Mouse (Mus musculus) MEL (cell line): ENCODE data around the gene Itgb3. TPM values are rescaled to one million over a fixed set of nuclear protein-coding genes. Genes with fewer than 3 reads are reported as not detected.

Source experiments
- DNase-seq: peaks from one replicate; pipeline ENCODE4 v3.0.0; 2011; ENCODE audit warnings: low read depth, low spot score
- H3K27ac ChIP-seq: 2 replicates; pipeline ENCODE4 v1.5.1; 2012; ENCODE audit warnings: low read depth, mild to moderate bottlenecking, control low read depth, low read length, moderate library complexity; ENCODE audit not compliant: control insufficient read depth
- H3K27me3 ChIP-seq, 2 experiments: fragments of 150-350 bp in 1 of 2; sonication (generic) in 1 of 2; 2 replicates each; pipeline ENCODE4 v1.6.1; 2012; ENCODE audit warnings: low read length in 2 of 2, mild to moderate bottlenecking in 2 of 2, improper control_type of control experiment in 1 of 2, moderate library complexity in 1 of 2; ENCODE audit not compliant: insufficient read depth in 2 of 2, control insufficient read depth in 1 of 2
- H3K36me3 ChIP-seq, 2 experiments: 2 replicates each; pipeline ENCODE4 v1.6.1; 2012 to 2014; ENCODE audit warnings: low read length in 2 of 2, improper control_type of control experiment in 1 of 2, inconsistent platforms in 1 of 2, mild to moderate bottlenecking in 1 of 2; ENCODE audit not compliant: insufficient read depth in 2 of 2, control insufficient read depth in 1 of 2
- H3K4me1 ChIP-seq, 2 experiments: fragments of 150-350 bp in 1 of 2; sonication (generic) in 1 of 2; 2 replicates each; pipeline ENCODE4 v1.6.1; 2012; ENCODE audit warnings: low read length in 2 of 2, improper control_type of control experiment in 1 of 2, mild to moderate bottlenecking in 1 of 2; ENCODE audit not compliant: insufficient read depth in 2 of 2, control insufficient read depth in 1 of 2
- H3K4me3 ChIP-seq, 2 experiments: fragments of 150-350 bp in 1 of 2; sonication (generic) in 1 of 2; 2 replicates each; pipeline ENCODE4 v1.5.1; 2012; ENCODE audit warnings: low read depth in 2 of 2, low read length in 2 of 2, mild to moderate bottlenecking in 2 of 2, moderate library complexity in 2 of 2, control low read depth in 1 of 2, improper control_type of control experiment in 1 of 2; ENCODE audit not compliant: control insufficient read depth in 1 of 2, insufficient read depth in 1 of 2
- H3K79me2 ChIP-seq: 2 replicates; pipeline ENCODE4 v1.6.1; 2012; ENCODE audit warnings: mild to moderate bottlenecking, low read length, moderate library complexity; ENCODE audit not compliant: control insufficient read depth, poor library complexity, insufficient read depth
- H3K9ac ChIP-seq: 2 replicates; pipeline ENCODE4 v1.6.1; 2012; ENCODE audit warnings: low read depth, mild to moderate bottlenecking, control low read depth, low read length, moderate library complexity; ENCODE audit not compliant: control insufficient read depth, poor library complexity, severe bottlenecking
- H3K9me3 ChIP-seq: fragments of 150-350 bp; sonication (generic); replicated peaks from 2 replicates; pipeline ENCODE4 v1.6.1; 2012; ENCODE audit warnings: mild to moderate bottlenecking, low read length, improper control_type of control experiment, moderate library complexity; ENCODE audit not compliant: insufficient read depth
- CHD1 ChIP-seq: IDR thresholded peaks from 2 replicates; pipeline ENCODE4 v1.6.1; 2012; ENCODE audit warnings: low read depth, mild to moderate bottlenecking, inconsistent platforms, low read length, improper control_type of control experiment
- CHD2 ChIP-seq: IDR thresholded peaks from 2 replicates; pipeline ENCODE4 v1.6.1; 2011; ENCODE audit warnings: low read length, improper control_type of control experiment
- EP300 ChIP-seq, 2 experiments: IDR thresholded peaks; 2 replicates each; pipeline ENCODE4 v1.6.1; 2011; ENCODE audit warnings: improper control_type of control experiment in 2 of 2, low read length in 2 of 2, low read depth in 1 of 2, mild to moderate bottlenecking in 1 of 2
- GATA1 ChIP-seq: IDR thresholded peaks from 2 replicates; pipeline ENCODE4 v1.6.1; 2011; ENCODE audit warnings: low read depth, low read length, improper control_type of control experiment
- JUND ChIP-seq: IDR thresholded peaks from 2 replicates; pipeline ENCODE4 v1.6.1; 2011; ENCODE audit warnings: low read depth, mild to moderate bottlenecking, improper control_type of control experiment, low read length
- KAT2A ChIP-seq: conservative IDR thresholded peaks from 2 replicates; pipeline ENCODE4 v1.6.1; 2012; ENCODE audit warnings: low read depth, low read length, improper control_type of control experiment, inconsistent platforms
- MAX ChIP-seq: IDR thresholded peaks from 2 replicates; pipeline ENCODE4 v1.6.1; 2011; ENCODE audit warnings: low read length, improper control_type of control experiment
- MAZ ChIP-seq: IDR thresholded peaks from 2 replicates; pipeline ENCODE4 v1.6.1; 2012; ENCODE audit warnings: low read depth, mild to moderate bottlenecking, inconsistent platforms, low read length, improper control_type of control experiment
- MXI1 ChIP-seq: IDR thresholded peaks from 2 replicates; pipeline ENCODE4 v1.6.1; 2011; ENCODE audit warnings: mild to moderate bottlenecking, low read depth, low read length, improper control_type of control experiment
- MYC ChIP-seq: IDR thresholded peaks from 2 replicates; pipeline ENCODE4 v1.6.1; 2011; ENCODE audit warnings: low read depth, mild to moderate bottlenecking, low read length, improper control_type of control experiment, moderate library complexity
- NELFE ChIP-seq: IDR thresholded peaks from 2 replicates; pipeline ENCODE4 v1.6.1; 2011; ENCODE audit warnings: low read depth, low read length, improper control_type of control experiment
- NRF1 ChIP-seq: IDR thresholded peaks from 2 replicates; pipeline ENCODE4 v1.6.1; 2014; ENCODE audit warnings: low read depth, mild to moderate bottlenecking, inconsistent platforms, low read length, improper control_type of control experiment, moderate library complexity; ENCODE audit not compliant: poor library complexity, insufficient read depth, severe bottlenecking
- POLR2A ChIP-seq, 2 experiments: IDR thresholded peaks; 2 replicates each; pipeline ENCODE4 v1.6.1; 2011 to 2012; ENCODE audit warnings: low read length in 2 of 2, mild to moderate bottlenecking in 2 of 2, control low read depth in 1 of 2, improper control_type of control experiment in 1 of 2, low read depth in 1 of 2, moderate library complexity in 1 of 2; ENCODE audit not compliant: control insufficient read depth in 1 of 2, insufficient read depth in 1 of 2, poor library complexity in 1 of 2
- POLR2AphosphoS2 ChIP-seq: IDR thresholded peaks from 2 replicates; pipeline ENCODE4 v1.6.1; 2011; ENCODE audit warnings: low read length, improper control_type of control experiment
- RAD21 ChIP-seq: IDR thresholded peaks from 2 replicates; pipeline ENCODE4 v1.6.1; 2011; ENCODE audit warnings: mild to moderate bottlenecking, low read depth, low read length, improper control_type of control experiment
- SIN3A ChIP-seq: IDR thresholded peaks from 2 replicates; pipeline ENCODE4 v1.6.1; 2012; ENCODE audit warnings: low read length, improper control_type of control experiment, inconsistent platforms
- SMC3 ChIP-seq: IDR thresholded peaks from 2 replicates; pipeline ENCODE4 v1.6.1; 2011; ENCODE audit warnings: low read depth, low read length, improper control_type of control experiment
- TBP ChIP-seq: IDR thresholded peaks from 2 replicates; pipeline ENCODE4 v1.8.0; 2011; ENCODE audit warnings: low read depth, low read length, improper control_type of control experiment
- TCF12 ChIP-seq: IDR thresholded peaks from 2 replicates; pipeline ENCODE4 v1.6.1; 2014; ENCODE audit warnings: low read depth, mild to moderate bottlenecking, inconsistent platforms, low read length, improper control_type of control experiment, moderate library complexity
- UBTF ChIP-seq: IDR thresholded peaks from 2 replicates; pipeline ENCODE4 v1.6.1; 2012; ENCODE audit warnings: low read depth, mild to moderate bottlenecking, inconsistent platforms, low read length, improper control_type of control experiment, moderate library complexity, borderline replicate concordance; ENCODE audit not compliant: insufficient read depth
- ZC3H11A ChIP-seq: IDR thresholded peaks from 2 replicates; pipeline ENCODE4 v1.6.1; 2012; ENCODE audit warnings: low read depth, mild to moderate bottlenecking, inconsistent platforms, low read length, improper control_type of control experiment
- ZMIZ1 ChIP-seq: IDR thresholded peaks from 2 replicates; pipeline ENCODE4 v1.6.1; 2012; ENCODE audit warnings: low read depth, mild to moderate bottlenecking, inconsistent platforms, low read length, improper control_type of control experiment, moderate library complexity
- ZNF384 ChIP-seq: IDR thresholded peaks from 2 replicates; pipeline ENCODE4 v1.6.1; 2012; ENCODE audit warnings: low read depth, mild to moderate bottlenecking, inconsistent platforms, low read length, improper control_type of control experiment
- polyA plus RNA-seq, 2 experiments: library from polyadenylated mRNA; stranded (reverse) in 1 of 2; unstranded in 1 of 2; fragments of >175 nt in 1 of 2; fragments of >200 nt in 1 of 2; gene quantifications; 2 replicates each; pipeline versions ENCODE4 v1.2.1 to v1.2.4; 2012; ENCODE audit warnings: low replicate concordance in 2 of 2, low read depth in 1 of 2; ENCODE audit not compliant: insufficient read length in 2 of 2, insufficient read depth in 1 of 2, missing spikeins in 1 of 2
- total RNA-seq: library from RNA; depleted of rRNA; stranded (reverse); fragments of 300-350 nt; gene quantifications from 2 replicates; pipeline ENCODE4 v1.2.3, GENCODE M21; 2012

Gene Itgb3
- total and polyA plus RNA-seq, 3 experiments: 0.08 to 0.32 TPM; not detected in 1

GRCm38 (mm10) chr11:104587904-104588303 is 19.9 kb upstream of the Itgb3 start:
- Histone ChIP-seq H3K9ac (no peak overlapping the region), H3K4me1 (peaks cover 0 to 5% of the 10 kb centered on the region in 2 experiments; a peak in 1 of 4 replicates), H3K36me3 (no peaks in the 10 kb centered on the region), H3K79me2 (no peaks in the 10 kb centered on the region), H3K4me3 (no peak overlapping the region), H3K9me3 (no peaks in the 10 kb centered on the region)
- no peak for DNase-seq
- TF ChIP-seq JUND (no peak), POLR2AphosphoS2 (no peak), NRF1 (no peak), RAD21 (no peak), SIN3A (no peak), ZC3H11A (no peak), ZMIZ1 (no peak), MYC (no peak), CHD1 (no peak), ZNF384 (no peak), POLR2A (IDR thresholded peaks at IDR 0.05; ENCODE audit: control insufficient read depth in 1 of 2, insufficient read depth in 1 of 2, low read depth in 1 of 2, low read length in 2 of 2, poor library complexity in 1 of 2) (no peak), MAX (no peak)
- TF ChIP-seq, all 39 proteins: peak for 0
- H3K27me3 ChIP-seq: no peaks in the 10 kb centered on the region
- H3K27ac ChIP-seq: no peak overlapping the region

- H3K27ac ChIP-seq: no peak overlapping the region
- H3K27me3 ChIP-seq: no peaks in the 10 kb centered on the region
- no peaks in the 10 kb centered on the region for H3K9me3 ChIP-seq
- H3K9ac ChIP-seq: no peak overlapping the region
- no peak overlapping the region for H3K4me3 ChIP-seq
- no peaks in the 10 kb centered on the region for H3K36me3 ChIP-seq
- H3K79me2 ChIP-seq: no peaks in the 10 kb centered on the region
- H3K4me1 ChIP-seq: peaks cover 0 to 5% of the 10 kb centered on the region in 2 experiments; a peak in 1 of 4 replicates
- no peak for DNase-seq
- TF ChIP-seq CHD2 (no peak), TBP (no peak), KAT2A (no peak), POLR2A (IDR thresholded peaks at IDR 0.05; ENCODE audit: control insufficient read depth in 1 of 2, insufficient read depth in 1 of 2, low read depth in 1 of 2, low read length in 2 of 2, poor library complexity in 1 of 2) (no peak), NELFE (no peak), CHD1 (no peak), ZC3H11A (no peak), TCF12 (no peak), SIN3A (no peak), JUND (no peak), SMC3 (no peak), ZMIZ1 (no peak), EP300 (IDR thresholded peaks at IDR 0.05; ENCODE audit: low read depth in 1 of 2, low read length in 2 of 2) (no peak), POLR2AphosphoS2 (no peak), MAZ (no peak), UBTF (no peak), GATA1 (no peak), MXI1 (no peak)
- TF ChIP-seq, all 39 proteins: peak for 0
Observed at GRCm38 (mm10) chr11:104588513-104588912, 19.3 kb upstream of the Itgb3 start.
